Mouse (Mus musculus) limb, embryonic 15.5 days (tissue): ENCODE measurements around the gene Slc25a19. TPM values are rescaled to one million over a fixed set of nuclear protein-coding genes. Genes with fewer than 3 reads are reported as not detected.
"Not testable (repeated sequence)": the region's sequence is repeated elsewhere in the genome, so short reads cannot be mapped to it uniquely, and the experiment has no call there.

Experiments used
- ATAC-seq: fragments of 200-750 bp; cut with Nextera tagmentation; 2 replicates; pipeline ENCODE4 v1.8.0; 2017; ENCODE audit warnings: low read depth, moderate TSS enrichment; ENCODE audit not compliant: insufficient number of reproducible peaks, low FRiP score, low TSS enrichment
- H3K27ac ChIP-seq: fragments of 300-500 bp; sonication (generic); 2 replicates; pipeline ENCODE4 v1.5.1; 2015; ENCODE audit warnings: moderate library complexity, mild to moderate bottlenecking, inconsistent platforms
- H3K27me3 ChIP-seq: fragments of 300-500 bp; sonication (generic); 2 replicates; pipeline ENCODE4 v1.6.1; 2015; ENCODE audit warnings: inconsistent platforms
- H3K36me3 ChIP-seq: fragments of 300-500 bp; sonication (generic); 2 replicates; pipeline ENCODE4 v1.6.1; 2015; ENCODE audit warnings: inconsistent platforms
- H3K4me1 ChIP-seq: fragments of 300-500 bp; sonication (generic); 2 replicates; pipeline ENCODE4 v1.6.1; 2015; ENCODE audit warnings: inconsistent platforms
- H3K4me2 ChIP-seq: fragments of 300-500 bp; sonication (generic); 2 replicates; pipeline ENCODE4 v1.6.1; 2015; ENCODE audit warnings: mild to moderate bottlenecking, inconsistent platforms
- H3K4me3 ChIP-seq: fragments of 300-500 bp; sonication (generic); 2 replicates; pipeline ENCODE4 v1.5.1; 2015; ENCODE audit warnings: mild to moderate bottlenecking, inconsistent platforms
- H3K9ac ChIP-seq: fragments of 300-500 bp; sonication (generic); 2 replicates; pipeline ENCODE4 v1.6.1; 2015; ENCODE audit warnings: inconsistent platforms
- H3K9me3 ChIP-seq: fragments of 300-500 bp; sonication (generic); 2 replicates; pipeline ENCODE4 v1.6.1; 2016; ENCODE audit warnings: inconsistent platforms
- WGBS: fragments of 180-500 bp; shearing (Covaris S2); methylation state at CpG from one replicate; pipeline ENCODE4 v1.1.7; 2015; 5-methylcytosine and 5-hydroxymethylcytosine counted together
- polyA plus RNA-seq: library from polyadenylated mRNA; unstranded; fragments of >200 nt; fragmentation: Nextera tagmentation; extraction: Ambion mirVana; gene quantifications from 2 replicates; pipeline ENCODE4 v1.2.1, GENCODE M21; 2015

Slc25a19 gene
- polyA plus RNA-seq, 1 experiment from 2014 or later: 24.0 TPM

DNA sequence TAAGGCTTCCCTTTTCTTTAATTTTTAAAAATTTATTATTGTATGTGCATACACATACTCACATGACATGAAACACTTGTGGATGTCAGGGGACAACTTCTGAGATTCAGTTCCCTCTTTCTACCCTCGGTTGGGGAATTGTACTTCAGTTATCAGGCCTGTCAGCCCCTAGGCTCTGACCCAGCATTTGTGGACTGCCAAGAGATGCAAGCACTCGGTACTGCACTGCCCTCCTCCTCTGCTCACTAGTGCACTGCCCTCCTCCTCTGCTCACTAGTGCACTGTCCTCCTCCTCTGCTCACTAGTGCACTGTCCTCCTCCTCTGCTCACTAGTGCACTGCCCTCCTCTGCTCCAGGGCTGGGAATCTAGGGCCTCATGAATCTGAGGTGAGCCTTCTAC is 26.0 kb upstream of the Slc25a19 start:
- Histone ChIP-seq H3K27me3 (no peaks in the 10 kb centered on the region), H3K36me3 (peaks cover 26% of the 10 kb centered on the region), H3K4me2 (no peak overlapping the region), H3K27ac (no peak overlapping the region), H3K9ac (no peak overlapping the region), H3K4me3 (no peak overlapping the region), H3K4me1 (0 out of 2 replicates have a peak, but pooled peaks cover 5% of the 10 kb centered on the region), H3K9me3 (no peaks in the 10 kb centered on the region)
- WGBS: 83% methylated on average over 2 of the region's 2 CpGs
- ATAC-seq: no peak

DNA sequence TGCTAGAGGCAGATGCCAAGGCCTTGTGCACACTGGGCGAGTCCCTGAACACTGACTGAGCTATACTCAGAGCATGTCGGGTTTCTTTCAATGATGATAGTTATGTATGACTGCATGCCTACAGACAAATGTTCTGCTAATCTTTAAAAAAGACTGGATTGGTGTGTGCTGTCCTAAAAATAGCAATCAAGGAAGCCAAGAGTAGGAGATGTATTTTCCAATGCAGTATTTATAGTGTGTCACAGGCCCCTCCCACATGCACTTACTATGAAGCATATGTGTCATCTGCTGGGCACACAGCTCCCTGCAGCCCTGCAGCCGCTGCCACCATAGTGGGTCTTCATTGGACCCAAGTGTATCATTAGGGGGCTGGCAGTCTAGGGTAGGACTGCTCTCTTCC is 25.1 kb upstream of the Slc25a19 start:
- H3K27me3 ChIP-seq: no peaks in the 10 kb centered on the region
- H3K36me3 ChIP-seq: peaks cover 30% of the 10 kb centered on the region
- WGBS: 78% methylated on average over 3 of the region's 3 CpGs
- H3K9ac ChIP-seq: no peak overlapping the region
- no peak overlapping the region for H3K4me3 ChIP-seq
- no peak; the same call in none of the 2 replicates for ATAC-seq
- H3K9me3 ChIP-seq: no peaks in the 10 kb centered on the region
- H3K27ac ChIP-seq: no peak overlapping the region; the same call in 1 of the 2 replicates
- no peak overlapping the region for H3K4me2 ChIP-seq
- 0 out of 2 replicates have a peak, but pooled peaks cover 5% of the 10 kb centered on the region for H3K4me1 ChIP-seq

DNA sequence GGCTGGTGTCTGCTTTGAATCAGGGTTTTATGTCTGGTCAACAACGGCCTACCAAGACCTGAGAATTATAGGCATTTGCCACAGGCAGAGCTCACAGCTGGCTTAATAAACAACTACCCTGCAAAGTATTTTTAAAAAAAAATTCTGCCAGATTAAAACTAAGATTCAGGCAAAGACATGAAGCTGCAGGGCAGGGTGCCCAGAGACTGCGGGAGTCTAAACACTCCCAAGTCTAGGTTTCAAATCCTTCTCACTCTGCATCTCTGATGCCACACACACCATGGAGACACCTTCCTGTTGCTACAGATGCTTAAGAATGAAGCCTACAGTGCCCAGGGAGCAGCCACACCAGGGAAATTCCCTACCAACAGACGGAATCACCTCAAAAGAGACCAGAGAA is 23.6 kb upstream of the Slc25a19 start:
- Histone ChIP-seq H3K4me2 (no peak overlapping the region), H3K4me3 (no peak overlapping the region), H3K27ac (no peak overlapping the region), H3K36me3 (peaks cover 44% of the 10 kb centered on the region), H3K9ac (no peak overlapping the region), H3K27me3 (no peaks in the 10 kb centered on the region), H3K9me3 (no peaks in the 10 kb centered on the region), H3K4me1 (peaks cover 8% of the 10 kb centered on the region; the same call in 1 of the 2 replicates)
- no peak for ATAC-seq
- WGBS: 68% methylated on average over 3 of the region's 3 CpGs

DNA sequence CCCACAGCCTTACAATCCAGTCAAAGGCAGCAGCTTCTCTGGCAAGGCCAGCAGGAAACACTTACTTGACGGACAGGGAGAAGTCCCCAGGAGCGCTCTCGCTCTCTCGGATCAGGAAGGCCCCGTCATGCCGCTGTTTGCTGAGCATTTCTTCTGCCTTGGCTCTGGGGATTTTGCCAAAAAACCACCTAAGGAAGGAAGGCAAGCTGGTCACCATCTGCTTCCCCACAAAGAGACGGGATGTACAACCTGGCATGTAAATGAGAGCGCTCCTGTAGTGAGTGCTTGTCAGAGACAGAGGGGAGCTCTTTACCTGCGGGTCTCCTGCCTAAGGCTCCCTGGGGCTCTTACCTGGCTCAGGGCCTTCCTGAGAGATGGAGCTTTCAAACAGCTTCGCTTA is 21.6 kb upstream of the Slc25a19 start:
- Histone ChIP-seq H3K4me3 (no peak overlapping the region), H3K36me3 (peaks cover 52% of the 10 kb centered on the region), H3K27ac (no peak overlapping the region), H3K27me3 (no peaks in the 10 kb centered on the region), H3K9me3 (no peaks in the 10 kb centered on the region), H3K4me1 (peaks cover 8% of the 10 kb centered on the region; the same call in 1 of the 2 replicates), H3K9ac (no peak overlapping the region), H3K4me2 (no peak overlapping the region)
- 68% methylated on average over 10 of the region's 10 CpGs for WGBS
- ATAC-seq: no peak

DNA sequence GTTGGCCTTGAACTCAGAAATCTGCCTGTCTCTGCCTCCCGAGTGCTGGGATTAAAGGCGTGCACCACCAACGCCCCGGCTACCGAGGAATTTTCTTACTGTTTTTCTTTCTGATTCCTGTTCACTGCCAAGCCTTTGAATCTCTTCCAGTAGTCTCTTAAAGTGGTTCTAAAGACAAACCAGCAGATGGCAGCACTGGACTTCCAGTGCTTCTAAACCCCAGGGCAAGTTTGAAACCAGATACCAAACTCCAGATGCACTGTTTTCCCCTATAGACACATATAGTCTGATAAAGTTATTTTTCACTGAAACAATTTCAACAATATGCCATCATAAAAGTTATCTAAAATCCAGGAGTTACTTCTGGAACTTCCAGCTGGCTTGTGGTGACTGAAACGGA is 19.4 kb upstream of the Slc25a19 start:
- Histone ChIP-seq H3K27me3 (no peaks in the 10 kb centered on the region), H3K4me2 (no peak overlapping the region), H3K9ac (no peak overlapping the region), H3K9me3 (no peaks in the 10 kb centered on the region), H3K27ac (no peak overlapping the region), H3K4me1 (peaks cover 8% of the 10 kb centered on the region; the same call in 1 of the 2 replicates), H3K36me3 (peaks cover 55% of the 10 kb centered on the region), H3K4me3 (no peak overlapping the region)
- no peak for ATAC-seq
- 46% methylated on average over 6 of the region's 6 CpGs for WGBS

DNA sequence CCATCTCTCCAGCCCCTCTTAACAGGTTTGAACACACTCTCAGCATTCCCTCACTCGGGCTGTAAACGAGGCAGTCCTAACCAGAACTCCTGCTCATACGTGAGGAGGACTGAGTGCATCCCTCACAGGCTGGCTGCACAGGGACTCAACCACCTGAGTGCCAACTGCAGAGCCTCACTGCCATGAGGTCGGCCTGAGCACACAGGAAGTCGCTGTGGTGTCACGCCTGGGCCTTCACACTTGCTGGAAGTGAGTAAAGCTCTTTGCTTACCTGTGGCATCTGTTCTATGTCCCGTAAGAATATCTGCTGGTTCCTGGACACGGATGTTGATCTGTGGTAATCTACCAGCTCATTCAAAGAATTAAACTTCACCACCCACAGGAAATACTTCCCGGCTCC is 18.3 kb upstream of the Slc25a19 start:
- WGBS: 92% methylated on average over 9 of the region's 9 CpGs
- no peak overlapping the region for H3K27ac ChIP-seq

DNA sequence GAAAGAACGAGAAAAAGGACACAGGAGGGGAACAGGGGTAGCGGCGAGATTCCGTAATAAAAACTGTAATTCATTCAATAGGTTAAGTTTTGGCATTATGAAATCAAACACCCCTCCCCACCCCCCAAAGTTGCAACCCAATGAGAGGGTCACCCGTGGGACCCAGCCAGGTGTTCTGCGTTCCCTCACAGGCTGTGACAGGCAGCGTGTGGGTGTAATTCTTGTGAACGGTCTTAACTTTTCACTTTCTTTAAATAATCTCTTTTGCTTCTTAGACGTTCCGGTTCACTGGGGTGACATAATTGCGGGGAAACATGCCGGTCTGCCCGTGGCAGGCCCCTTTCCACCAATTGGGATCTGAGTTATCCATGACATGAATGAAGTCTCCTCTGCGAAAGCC is 17.4 kb upstream of the Slc25a19 start:
- not testable (repeated sequence) for H3K4me3 ChIP-seq, H3K27ac ChIP-seq, H3K9ac ChIP-seq, ATAC-seq, H3K4me2 ChIP-seq, H3K9me3 ChIP-seq, H3K27me3 ChIP-seq, H3K4me1 ChIP-seq
- H3K36me3 ChIP-seq: peaks cover 55% of the 10 kb centered on the region
- WGBS: 81% methylated on average over 14 of the region's 14 CpGs

More for the DNA sequence above, 18.3 kb upstream of the Slc25a19 start:
- no peaks in the 10 kb centered on the region for H3K9me3 ChIP-seq
- H3K9ac ChIP-seq: no peak overlapping the region
- peaks cover 8% of the 10 kb centered on the region; the same call in 1 of the 2 replicates for H3K4me1 ChIP-seq
- H3K4me3 ChIP-seq: no peak overlapping the region
- no peak for ATAC-seq
- H3K27me3 ChIP-seq: no peaks in the 10 kb centered on the region
- H3K36me3 ChIP-seq: peaks cover 55% of the 10 kb centered on the region
- H3K4me2 ChIP-seq: no peak overlapping the region

DNA sequence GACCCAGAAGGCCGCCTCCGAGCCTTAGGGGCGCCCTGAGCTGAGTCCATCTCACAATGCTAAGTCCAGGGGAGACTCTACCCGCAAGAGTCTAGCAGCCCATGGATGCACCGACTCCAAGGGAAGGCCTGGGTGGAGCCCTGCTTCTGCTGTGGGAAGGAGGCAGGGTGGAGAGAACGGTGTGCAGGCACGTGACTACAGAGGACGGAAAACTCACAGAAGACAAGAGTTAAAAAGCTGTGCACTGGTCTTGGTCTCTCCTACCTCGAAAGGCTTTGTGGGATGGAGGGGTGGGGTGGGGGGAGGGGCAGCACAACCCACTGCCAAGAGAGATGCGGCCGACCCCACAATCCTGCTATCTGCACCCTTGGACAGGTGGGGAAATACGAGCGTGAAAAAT is 16.2 kb upstream of the Slc25a19 start:
- Histone ChIP-seq H3K4me3 (no peak overlapping the region), H3K4me1 (peaks cover 4% of the 10 kb centered on the region; the same call in 1 of the 2 replicates), H3K36me3 (peaks cover 45% of the 10 kb centered on the region), H3K9me3 (no peaks in the 10 kb centered on the region), H3K9ac (no peak overlapping the region), H3K27ac (no peak overlapping the region), H3K27me3 (no peaks in the 10 kb centered on the region), H3K4me2 (no peak overlapping the region)
- 89% methylated on average over 13 of the region's 13 CpGs for WGBS
- ATAC-seq: no peak

DNA sequence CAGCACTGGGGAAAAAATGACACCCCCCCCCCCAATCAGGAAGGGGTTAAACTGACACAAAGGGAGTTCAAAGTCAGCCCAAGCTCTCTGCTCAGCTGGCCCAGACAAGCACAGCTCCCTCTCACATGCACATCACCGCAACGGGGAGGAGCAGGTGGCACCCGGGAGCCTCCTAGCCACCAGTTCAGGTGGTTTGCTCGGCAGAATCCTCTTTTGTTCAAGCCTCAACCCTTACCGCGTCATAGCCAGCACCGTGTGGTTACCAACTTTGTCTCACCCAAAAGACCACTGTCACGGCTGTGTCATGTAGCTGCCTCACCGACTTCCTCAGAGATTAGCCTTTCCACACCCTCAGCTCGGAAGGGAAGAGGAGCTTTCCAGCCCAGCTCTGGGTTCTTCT is 15.2 kb upstream of the Slc25a19 start:
- ATAC-seq: no peak

DNA sequence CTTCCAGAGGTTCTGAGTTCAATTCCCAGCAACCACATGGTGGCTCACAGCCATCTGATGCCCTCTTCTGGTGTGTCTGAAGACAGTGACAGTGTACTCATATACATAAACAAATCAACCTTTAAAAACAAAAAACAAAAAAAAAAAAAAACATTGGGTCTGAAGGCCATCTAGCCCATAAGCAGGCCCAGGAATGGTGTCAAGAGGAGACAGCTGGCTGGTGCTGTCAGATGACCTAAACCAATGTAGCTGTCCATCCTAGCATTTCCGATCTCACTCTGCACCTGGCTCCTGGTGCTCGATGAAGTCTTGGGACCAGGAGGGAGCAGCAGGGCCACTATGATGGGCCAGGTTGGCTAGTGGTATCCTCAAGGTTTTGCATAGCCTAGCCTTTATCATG is 14.6 kb upstream of the Slc25a19 start:
- WGBS: 97% methylated on average over 2 of the region's 2 CpGs
- Histone ChIP-seq H3K27ac (no peak overlapping the region), H3K9me3 (no peaks in the 10 kb centered on the region), H3K4me2 (no peak overlapping the region), H3K36me3 (peaks cover 36% of the 10 kb centered on the region), H3K4me3 (no peak overlapping the region), H3K27me3 (no peaks in the 10 kb centered on the region), H3K4me1 (peaks cover under 1% of the 10 kb centered on the region; the same call in 1 of the 2 replicates), H3K9ac (no peak overlapping the region)
- no peak for ATAC-seq

More for the DNA sequence above, 15.2 kb upstream of the Slc25a19 start:
- Histone ChIP-seq H3K4me3 (no peak overlapping the region), H3K27me3 (no peaks in the 10 kb centered on the region), H3K9me3 (no peaks in the 10 kb centered on the region), H3K4me1 (peaks cover 4% of the 10 kb centered on the region; the same call in 1 of the 2 replicates), H3K4me2 (no peak overlapping the region), H3K9ac (no peak overlapping the region), H3K27ac (no peak overlapping the region), H3K36me3 (peaks cover 42% of the 10 kb centered on the region)
- 73% methylated on average over 10 of the region's 10 CpGs for WGBS

DNA sequence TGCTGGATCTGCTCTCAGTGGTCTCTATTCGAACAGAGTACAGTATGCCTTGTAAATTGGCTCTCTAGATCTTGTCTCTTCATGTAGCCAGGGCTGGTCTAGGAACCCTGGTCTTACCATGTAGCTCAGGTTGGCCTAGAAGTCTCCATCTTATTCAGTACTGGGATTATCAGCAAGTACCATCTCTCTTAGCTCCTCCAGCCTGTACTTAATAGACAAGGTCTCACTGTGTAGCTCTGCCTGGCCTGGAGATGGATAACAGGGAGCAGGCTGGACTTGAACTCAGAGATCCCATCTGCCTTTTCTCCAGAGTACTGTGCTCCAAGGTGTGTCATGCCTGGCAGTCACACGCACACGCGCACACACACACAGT is 13.6 kb upstream of the Slc25a19 start:
- no peaks in the 10 kb centered on the region for H3K9me3 ChIP-seq
- 81% methylated on average over 4 of the region's 4 CpGs for WGBS
- no peak overlapping the region for H3K27ac ChIP-seq
- H3K36me3 ChIP-seq: peaks cover 27% of the 10 kb centered on the region
- no peak overlapping the region for H3K4me3 ChIP-seq
- ATAC-seq: no peak
- no peaks in the 10 kb centered on the region for H3K27me3 ChIP-seq
- H3K4me2 ChIP-seq: no peak overlapping the region
- H3K9ac ChIP-seq: no peak overlapping the region
- H3K4me1 ChIP-seq: no peaks in the 10 kb centered on the region

DNA sequence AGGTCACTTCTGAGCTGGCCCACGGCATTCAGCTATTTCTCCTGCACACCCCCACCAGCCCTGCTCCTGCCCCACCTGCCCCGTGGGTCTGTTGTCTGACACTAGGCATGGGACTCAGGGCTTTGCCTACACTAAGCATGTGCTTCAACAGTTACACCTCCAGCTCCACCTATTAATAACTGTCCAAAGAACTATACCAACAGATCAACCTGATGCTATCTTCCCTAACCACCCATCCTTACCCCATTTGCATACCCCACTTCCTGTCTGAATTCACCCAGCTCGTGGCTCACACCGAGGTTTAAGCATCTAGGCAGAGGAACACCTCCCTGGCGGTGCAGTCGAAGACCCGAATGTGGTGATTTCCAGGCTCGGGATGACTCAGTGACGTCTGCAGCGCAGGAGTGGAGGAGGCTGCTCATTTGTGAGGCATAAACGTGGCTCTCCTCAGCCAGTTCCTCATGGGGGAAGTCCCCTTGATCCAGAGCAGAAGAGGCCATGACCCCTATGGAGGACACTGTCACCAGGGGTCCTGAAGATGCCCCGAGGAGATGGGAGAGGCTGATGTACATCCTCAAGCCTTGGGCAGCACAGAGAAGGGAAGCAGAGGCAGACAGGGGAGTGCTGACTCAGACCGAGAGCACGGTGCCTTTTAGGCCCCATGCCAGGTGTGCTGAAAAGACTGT is 13.0 kb upstream of the Slc25a19 start:
- H3K9ac ChIP-seq: no peak overlapping the region

More for the DNA sequence above, 13.0 kb upstream of the Slc25a19 start:
- Histone ChIP-seq H3K9me3 (no peaks in the 10 kb centered on the region), H3K36me3 (peaks cover 22% of the 10 kb centered on the region), H3K4me3 (no peak overlapping the region), H3K4me1 (no peaks in the 10 kb centered on the region), H3K27me3 (no peaks in the 10 kb centered on the region), H3K27ac (no peak overlapping the region), H3K4me2 (no peak overlapping the region)
- WGBS: 50% methylated on average over 14 of the region's 14 CpGs
- no peak for ATAC-seq
